Mouse (Mus musculus): ENCODE results near the gene Chga. TPM values are rescaled to one million over a fixed set of nuclear protein-coding genes. Genes with fewer than 3 reads are reported as not detected.

The Chga gene
- total RNA-seq, 1 experiment from 2014 or later, result not detected

Other genes starting within 250 kb of the Chga start
- gene Lgmn, start 115.2 kb upstream of the Chga start, total RNA-seq (2017), result 62.6 and 64.1 TPM in 2 replicates
- gene Golga5, start 85.8 kb upstream of the Chga start, total RNA-seq (2017), result 86.0 and 93.7 TPM in 2 replicates
- gene Itpk1, start 150.0 kb downstream of the Chga start, total RNA-seq (2017), result 14.0 and 18.7 TPM in 2 replicates
- 6.1 and 8.3 TPM in 2 replicates for gene Moap1, start 188.7 kb downstream of the Chga start, total RNA-seq (2017)
- gene Tmem251, start 188.8 kb downstream of the Chga start, total RNA-seq (2017), result 11.2 and 13.4 TPM in 2 replicates
- gene Gm28051, start 202.8 kb downstream of the Chga start, total RNA-seq (2017), result not detected in 2 replicates
- gene Gon7, start 202.8 kb downstream of the Chga start, total RNA-seq (2017), result 21.5 and 23.5 TPM in 2 replicates
- gene Ubr7, start 203.0 kb downstream of the Chga start, total RNA-seq (2017), result 21.4 and 28.6 TPM in 2 replicates
- gene Gm20604, start 203.7 kb downstream of the Chga start, total RNA-seq (2017), result 4.2 and 4.9 TPM in 2 replicates